Comparison of ENCODE assay signal across 9 mouse cellular contexts in genomic region chr12:102593699-102594098, GRCm38 (mm10). TPM values are rescaled to one million over a fixed set of nuclear protein-coding genes. Genes with fewer than 3 reads are reported as not detected.
DNase-seq lines count a peak whose midpoint lies in the region; ATAC-seq and TF ChIP-seq lines count a peak whose summit lies in the region.
"Had no signal": no experiment of that assay in that cellular context is flagged by ENCODE, and none has a peak within 500 bp of the region (broad histone marks: within the 10 kb centered on the region; RNA-seq: fewer than 3 reads in every experiment).

No protein-coding gene starts in this region.

- no peak overlapping the region for H3K9ac ChIP-seq in lung, embryonic 14.5 days
- H3K9ac ChIP-seq in forebrain, postnatal 0 days: no peak overlapping the region
- H3K9ac ChIP-seq: hindbrain, embryonic 15.5 days had no signal

- H3K27me3 ChIP-seq in lung, embryonic 14.5 days (ENCODE audit: insufficient read depth, low read length): no peaks in the 10 kb centered on the region
- H3K27me3 ChIP-seq in forebrain, postnatal 0 days (ENCODE audit: insufficient read depth, low read length): no peaks in the 10 kb centered on the region
- H3K27me3 ChIP-seq: hindbrain, embryonic 15.5 days had no signal

- no peak overlapping the region for H3K4me2 ChIP-seq in lung, embryonic 14.5 days
- no peak overlapping the region for H3K4me2 ChIP-seq in forebrain, postnatal 0 days (ENCODE audit: low read depth)
- H3K4me2 ChIP-seq: hindbrain, embryonic 15.5 days had no signal

- no peak for TF ChIP-seq CTCF in lung, embryonic 14.5 days (IDR thresholded peaks at IDR 0.05; ENCODE audit: low read depth)
- TF ChIP-seq CTCF in forebrain, postnatal 0 days (IDR thresholded peaks at IDR 0.05; ENCODE audit: low read depth): no peak

- H3K27ac ChIP-seq in lung, embryonic 14.5 days (ENCODE audit: low read depth): 0 out of 2 replicates have a peak overlapping the region, but pooled peaks have one; percentile 3
- H3K27ac ChIP-seq in forebrain, postnatal 0 days (ENCODE audit: low read depth, low read length): peak overlapping the region; percentile 23

- H3K4me1 ChIP-seq in lung, embryonic 14.5 days (ENCODE audit: insufficient read depth): no peaks in the 10 kb centered on the region
- H3K4me1 ChIP-seq in forebrain, postnatal 0 days (ENCODE audit: insufficient read depth): no peaks in the 10 kb centered on the region

- H3K4me3 ChIP-seq in lung, embryonic 14.5 days (ENCODE audit: low read depth, low read length): no peak overlapping the region
- H3K4me3 ChIP-seq in forebrain, postnatal 0 days (ENCODE audit: low read depth, low read length): no peak overlapping the region
- H3K4me3 ChIP-seq: hindbrain, embryonic 15.5 days had no signal

- peak; percentile 58 for DNase-seq in lung, embryonic 14.5 days
- no peak for DNase-seq in lung, adult 18-20 months
- peak; percentile 59 for DNase-seq in forebrain, postnatal 0 days
- DNase-seq in left cerebral cortex, adult 8-10 months (ENCODE audit: low spot score in 2 of 2): peak; percentile 45 to 66
- no peak for DNase-seq in thymus, postnatal 36 days
- no peak for DNase-seq in ovary, postnatal 14 days (ENCODE audit: low spot score)
- no peak for DNase-seq in liver

- no peaks in the 10 kb centered on the region for H3K36me3 ChIP-seq in lung, embryonic 14.5 days (ENCODE audit: insufficient read depth)
- H3K36me3 ChIP-seq in forebrain, postnatal 0 days (ENCODE audit: insufficient read depth): no peaks in the 10 kb centered on the region
- H3K36me3 ChIP-seq: hindbrain, embryonic 15.5 days had no signal

- 46% methylated on average over 9 of the region's 9 CpGs for WGBS in lung, embryonic 14.5 days
- 28% methylated on average over 9 of the region's 9 CpGs for WGBS in forebrain, postnatal 0 days

- no peaks in the 10 kb centered on the region for H3K9me3 ChIP-seq in lung, embryonic 14.5 days (ENCODE audit: low read depth, low read length)
- H3K9me3 ChIP-seq in forebrain, postnatal 0 days (ENCODE audit: low read length): no peaks in the 10 kb centered on the region
- H3K9me3 ChIP-seq: hindbrain, embryonic 15.5 days had no signal

- ATAC-seq in lung, embryonic 14.5 days (ENCODE audit: insufficient read depth): peak; percentile 56; the same call in 1 of the 2 replicates
- ATAC-seq in cerebellum, adult (ENCODE audit: insufficient number of reproducible peaks, low FRiP score, low TSS enrichment): peak; percentile 77
- ATAC-seq in forebrain, postnatal 0 days: peak; percentile 55

RNA-seq across cellular contexts. Expression of gene Chga, which starts 38.9 kb away (rescaled TPM):
- polyA plus RNA-seq in lung, embryonic 14.5 days (2014; fragmentation: Nextera tagmentation; extraction: Ambion mirVana): 0.23 and 0.43 TPM in 2 replicates
- total RNA-seq in forebrain, postnatal 0 days (2014; rRNA removed): 108 and 123 TPM in 2 replicates
- polyA plus RNA-seq in forebrain, postnatal 0 days (2015; fragmentation: Nextera tagmentation; extraction: Ambion mirVana): 130 and 171 TPM in 2 replicates
- 100 to 1,000 TPM; 151 to 178 (median 173) TPM for total RNA-seq in left cerebral cortex, adult 8-10 months (2022)

Comparison
In these comparisons a context has a peak if more than half of its experiments do, and no peak if none do; other contexts are left out.
1. DNase-seq: peak in lung, embryonic 14.5 days (single experiment), forebrain, postnatal 0 days (single experiment) and left cerebral cortex, adult 8-10 months (2 of 2); none in lung, adult 18-20 months (0 of 2), thymus, postnatal 36 days (0 of 2), ovary, postnatal 14 days (single experiment) and liver (single experiment).
2. Peak in every context shown above with its lines, with median percentiles within 50 percentile points of each other: ATAC-seq.